Mouse (Mus musculus) liver, embryonic 14.5 days (tissue): Measurements from ENCODE around the gene Sestd1. TPM values are rescaled to one million over a fixed set of nuclear protein-coding genes. Genes with fewer than 3 reads are reported as not detected.

Experiments used
- ATAC-seq: fragments of 200-750 bp; cut with Nextera tagmentation; 2 replicates; pipeline ENCODE4 v1.8.0; 2017; ENCODE audit warnings: moderate number of reproducible peaks, mild to moderate bottlenecking, moderate library complexity; ENCODE audit not compliant: insufficient read depth
- DNase-seq, 3 experiments: peaks; one replicate each; pipeline ENCODE4 v3.0.0-alpha.2; 2012 to 2013; ENCODE audit warnings: low read depth in 3 of 3, low spot score in 3 of 3
- H3K27ac ChIP-seq: fragments of 300-500 bp; sonication (generic); 2 replicates; pipeline ENCODE4 v1.5.1; 2014; ENCODE audit warnings: moderate library complexity, mild to moderate bottlenecking, control low read depth, inconsistent platforms
- H3K27me3 ChIP-seq: fragments of 300-500 bp; sonication (generic); 2 replicates; pipeline ENCODE4 v1.6.1; 2014; ENCODE audit warnings: mild to moderate bottlenecking, low read length, moderate library complexity; ENCODE audit not compliant: control insufficient read depth, insufficient read depth
- H3K36me3 ChIP-seq: fragments of 300-500 bp; sonication (generic); replicated peaks from 2 replicates; pipeline ENCODE4 v1.6.1; 2014; ENCODE audit warnings: low read depth; ENCODE audit not compliant: control insufficient read depth, insufficient read depth
- H3K4me1 ChIP-seq, 2 experiments: fragments of 200-500 bp in 1 of 2; fragments of 300-500 bp in 1 of 2; sonication (generic) in 1 of 2; replicated peaks; 2 replicates each; pipeline ENCODE4 v1.6.1; 2012 to 2014; ENCODE audit warnings: antibody characterized with exemption in 1 of 2, inconsistent platforms in 1 of 2, low read length in 1 of 2; ENCODE audit not compliant: control insufficient read depth in 2 of 2, insufficient read depth in 2 of 2
- H3K4me2 ChIP-seq: fragments of 300-500 bp; sonication (generic); 2 replicates; pipeline ENCODE4 v1.6.1; 2014; ENCODE audit warnings: low read depth, mild to moderate bottlenecking, control low read depth, moderate library complexity
- H3K4me3 ChIP-seq, 2 experiments: fragments of 200-500 bp in 1 of 2; fragments of 300-500 bp in 1 of 2; sonication (generic) in 1 of 2; 2 replicates each; pipeline ENCODE4 v1.5.1; 2012 to 2014; ENCODE audit warnings: low read depth in 2 of 2, low read length in 2 of 2, mild to moderate bottlenecking in 2 of 2, control low read depth in 1 of 2, inconsistent platforms in 1 of 2, moderate library complexity in 1 of 2; ENCODE audit not compliant: insufficient read depth in 1 of 2
- H3K9ac ChIP-seq: fragments of 300-500 bp; sonication (generic); replicated peaks from 2 replicates; pipeline ENCODE4 v1.6.1; 2014; ENCODE audit warnings: mild to moderate bottlenecking, control low read depth, moderate library complexity
- H3K9me3 ChIP-seq: fragments of 300-500 bp; sonication (generic); 2 replicates; pipeline ENCODE4 v1.6.1; 2016; ENCODE audit warnings: low read length, mixed read lengths; ENCODE audit not compliant: control insufficient read depth
- CTCF ChIP-seq: IDR thresholded peaks from 2 replicates; pipeline ENCODE4 v1.5.1; 2016; ENCODE audit warnings: antibody characterized with exemption, low read depth, control low read depth
- EP300 ChIP-seq: IDR thresholded peaks from 2 replicates; pipeline ENCODE4 v1.6.1; 2016; ENCODE audit warnings: antibody characterized with exemption, low read depth
- WGBS: fragments of 180-500 bp; shearing (Covaris S2); extraction: QIAGEN DNeasy Blood & Tissue Kit; methylation state at CpG from one replicate; pipeline ENCODE4 v1.1.7; 2014; ENCODE audit not compliant: insufficient replicate concordance; 5-methylcytosine and 5-hydroxymethylcytosine counted together
- polyA plus RNA-seq, 2 experiments: library from polyadenylated mRNA; depleted of rRNA in 1 of 2; stranded (reverse) in 1 of 2; unstranded in 1 of 2; fragments of >200 nt; fragmentation: Nextera tagmentation in 1 of 2; extraction: Ambion mirVana in 1 of 2; gene quantifications; 2 replicates each; pipeline versions ENCODE4 v1.2.1 to v1.2.3; 2012 to 2014

The Sestd1 gene
- polyA plus RNA-seq, 2 experiments: 0.46 to 0.48 TPM

DNA sequence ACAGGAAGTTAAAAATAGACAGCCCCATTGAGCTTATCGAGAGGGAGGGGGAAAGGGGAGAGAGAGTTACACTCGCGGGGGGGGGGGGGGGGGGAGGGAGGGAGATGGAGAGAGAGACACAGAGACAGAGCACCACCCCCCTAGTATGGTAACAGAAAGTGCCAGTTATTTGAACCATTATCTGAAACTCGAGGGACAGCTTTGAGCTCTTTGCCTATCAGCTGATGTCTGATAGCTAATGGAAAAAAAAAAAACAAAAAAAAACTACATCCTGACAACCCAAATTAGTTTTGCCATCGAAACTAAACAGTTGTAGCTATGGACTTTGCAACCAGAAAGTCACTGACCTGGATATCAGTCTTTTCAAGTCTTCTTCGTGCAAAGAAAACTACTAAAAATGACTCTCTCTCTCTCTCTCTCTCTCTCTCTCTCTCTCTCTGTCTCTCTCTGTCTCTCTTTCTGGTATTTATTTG lies 109.7 kb downstream of the Sestd1 start, which contains the start of gene Ccdc141:
Gene Ccdc141 (minus strand): TSS at position 4 of the 473 bp plus-strand sequence.
- no peaks in the 10 kb centered on the region for H3K36me3 ChIP-seq
- WGBS: 6% methylated on average over 4 of the region's 6 CpGs
- H3K4me2 ChIP-seq: peak within 1 kb of the TSS; percentile 74
- DNase-seq: no peak
- no peaks in the 10 kb centered on the region for H3K9me3 ChIP-seq
- H3K9ac ChIP-seq: peak within 1 kb of the TSS; percentile 67
- no peaks in the 10 kb centered on the region for H3K27me3 ChIP-seq
- TF ChIP-seq CTCF: no peak
- no peak for TF ChIP-seq EP300
- no peak within 1 kb of the TSS for H3K27ac ChIP-seq
- peak within 1 kb of the TSS; percentile 60 to 87 for H3K4me3 ChIP-seq
- ATAC-seq: peak; percentile 15; the same call in 1 of the 2 replicates
- H3K4me1 ChIP-seq: peaks cover 5 to 22% of the 10 kb centered on the region in 2 experiments; a peak in 3 of 4 replicates

DNA sequence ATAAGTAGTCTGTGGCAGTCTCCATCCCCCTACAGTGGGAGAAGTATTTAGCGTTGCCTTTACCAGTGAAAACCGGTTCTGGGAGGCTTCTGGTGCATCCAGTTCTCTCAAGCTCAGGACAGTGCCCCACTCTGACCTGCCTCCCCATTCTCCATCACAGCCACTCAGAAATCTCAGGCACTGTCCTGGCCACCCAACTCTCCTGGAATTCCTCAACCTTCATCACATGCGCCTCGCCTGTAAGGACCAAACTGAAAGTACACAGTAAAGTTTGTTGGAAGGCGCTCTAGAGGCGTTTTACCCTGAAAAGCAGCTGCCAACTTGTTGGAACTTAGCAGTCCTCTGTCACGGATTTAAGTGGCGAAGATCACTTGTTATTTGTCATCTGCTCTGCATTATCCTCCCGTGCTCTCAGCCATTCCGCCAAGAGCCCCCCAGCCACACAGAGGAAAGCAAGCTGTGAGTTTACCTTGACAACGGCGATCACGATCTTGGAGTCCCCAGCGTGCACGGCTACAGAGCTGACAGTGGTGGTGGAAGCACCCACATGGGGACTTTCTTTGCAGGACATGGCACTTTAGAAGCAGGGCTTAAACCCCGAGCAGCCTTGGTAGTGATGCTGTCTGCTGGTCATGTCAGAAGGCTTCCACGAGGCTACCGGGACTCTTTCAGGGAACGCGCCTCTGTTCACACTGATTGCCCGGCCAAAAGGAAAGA lies 110.3 kb downstream of the Sestd1 start:
- Histone ChIP-seq H3K4me3 (peak overlapping the region; percentile 60 to 87), H3K4me1 (peaks cover 4 to 17% of the 10 kb centered on the region in 2 experiments; a peak in 3 of 4 replicates), H3K27me3 (no peaks in the 10 kb centered on the region), H3K27ac (no peak overlapping the region), H3K36me3 (no peaks in the 10 kb centered on the region), H3K9me3 (no peaks in the 10 kb centered on the region), H3K4me2 (peak overlapping the region; percentile 74), H3K9ac (peak overlapping the region; percentile 67)
- WGBS: 3% methylated on average over 21 of the region's 21 CpGs
- ATAC-seq (peak; percentile 48), DNase-seq (no peak)
- TF ChIP-seq EP300 (no peak), CTCF (no peak)

DNA sequence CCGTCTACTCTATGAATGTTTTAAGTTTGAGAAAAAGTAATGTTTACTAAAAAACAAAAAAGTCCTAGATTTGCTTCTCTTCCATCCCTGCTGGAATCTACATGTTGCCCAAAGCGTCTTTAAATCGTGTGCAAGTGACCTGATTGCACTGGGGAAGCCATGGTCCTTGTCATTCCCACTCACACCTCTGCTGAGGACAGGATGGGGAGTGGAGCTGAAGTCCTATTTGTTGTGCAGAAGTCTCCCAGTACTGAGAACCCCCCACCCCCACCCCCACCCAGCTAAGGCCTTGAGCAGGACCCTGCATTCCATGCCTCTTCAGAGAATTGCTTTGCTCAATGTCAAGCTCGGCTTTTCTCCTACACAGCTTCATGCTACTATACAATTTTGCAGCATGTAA lies 111.2 kb downstream of the Sestd1 start:
- 69% methylated on average over 4 of the region's 4 CpGs for whole genome bisulfite sequencing

DNA sequence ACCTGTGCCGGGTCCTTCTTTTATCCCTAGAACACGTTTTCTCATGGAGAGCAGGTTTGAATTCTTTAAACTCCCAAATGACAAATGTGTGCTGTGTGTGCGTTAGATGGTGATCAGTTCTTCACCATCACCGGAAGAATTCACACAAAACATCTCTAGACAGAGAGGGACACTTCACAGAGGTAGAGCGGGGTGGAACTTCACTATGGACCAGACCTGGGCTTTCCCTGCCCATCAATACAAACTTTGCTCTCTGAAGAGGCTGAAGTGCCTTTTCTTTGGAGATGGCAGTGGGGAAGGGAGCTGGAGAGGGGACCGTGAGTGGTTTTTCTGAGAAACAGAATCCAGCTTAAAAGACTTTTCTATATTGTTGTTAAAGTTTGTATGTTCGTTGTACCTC lies 111.6 kb downstream of the Sestd1 start:
- 74% methylated on average over 7 of the region's 7 CpGs for WGBS
- Histone ChIP-seq H3K36me3 (no peaks in the 10 kb centered on the region), H3K4me2 (no peak overlapping the region), H3K27me3 (no peaks in the 10 kb centered on the region), H3K27ac (no peak overlapping the region), H3K4me3 (no peak overlapping the region), H3K4me1 (peaks cover 4 to 17% of the 10 kb centered on the region in 2 experiments; a peak in 3 of 4 replicates), H3K9me3 (no peaks in the 10 kb centered on the region), H3K9ac (no peak overlapping the region)
- TF ChIP-seq CTCF (no peak), EP300 (no peak)
- ATAC-seq (no peak), DNase-seq (no peak)

More for the DNA sequence above, 111.2 kb downstream of the Sestd1 start:
- Histone ChIP-seq H3K27me3 (no peaks in the 10 kb centered on the region), H3K27ac (no peak overlapping the region), H3K36me3 (no peaks in the 10 kb centered on the region), H3K9me3 (no peaks in the 10 kb centered on the region), H3K4me2 (peak overlapping the region; percentile 74), H3K9ac (no peak overlapping the region; the same call in 1 of the 2 replicates), H3K4me1 (peaks cover 4 to 17% of the 10 kb centered on the region in 2 experiments; a peak in 3 of 4 replicates), H3K4me3 (no peak overlapping the region)
- ATAC-seq (no peak), DNase-seq (no peak)
- no peak for TF ChIP-seq EP300
- no peak for TF ChIP-seq CTCF

DNA sequence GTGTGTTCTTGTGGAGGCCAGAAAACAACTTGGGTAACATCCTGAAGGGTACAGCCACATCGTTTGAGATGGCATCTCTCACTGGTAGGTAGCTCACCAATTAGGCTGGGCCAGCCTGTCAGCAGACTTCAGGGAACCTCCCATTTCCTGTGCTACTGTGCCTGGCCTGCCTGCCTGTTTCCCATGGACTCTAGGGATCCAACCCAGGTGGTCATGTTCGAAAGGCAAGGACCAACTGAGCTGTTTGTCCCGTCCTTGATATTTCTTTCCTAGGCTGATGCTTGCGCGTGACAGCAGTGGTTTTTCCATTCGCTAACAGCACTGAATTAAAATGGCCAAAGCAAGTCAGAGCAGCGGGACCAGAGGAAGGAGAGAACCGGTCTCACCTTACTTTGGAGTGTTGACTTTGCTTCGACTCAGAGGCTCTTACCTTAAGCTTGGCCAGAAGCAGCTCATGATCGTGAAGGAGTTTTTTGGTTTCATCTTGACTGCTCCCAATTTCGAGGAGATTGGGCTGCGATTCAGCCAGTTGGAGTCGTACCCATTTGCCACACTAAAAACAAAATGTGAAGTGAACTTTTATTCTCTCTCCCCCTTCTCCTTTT lies 112.2 kb downstream of the Sestd1 start:
- 67% methylated on average over 13 of the region's 13 CpGs for WGBS
- H3K9ac ChIP-seq: no peak overlapping the region
- H3K9me3 ChIP-seq: no peaks in the 10 kb centered on the region
- no peaks in the 10 kb centered on the region for H3K36me3 ChIP-seq
- no peak overlapping the region for H3K27ac ChIP-seq
- H3K4me2 ChIP-seq: no peak overlapping the region
- no peak overlapping the region for H3K4me3 ChIP-seq
- TF ChIP-seq EP300: no peak
- TF ChIP-seq CTCF: no peak
- no peak for DNase-seq
- H3K4me1 ChIP-seq: peaks cover 4 to 17% of the 10 kb centered on the region in 2 experiments; a peak in 3 of 4 replicates
- no peaks in the 10 kb centered on the region for H3K27me3 ChIP-seq
- no peak for ATAC-seq
